11 mouse cellular contexts compared by ENCODE assay signal in the genomic region with DNA sequence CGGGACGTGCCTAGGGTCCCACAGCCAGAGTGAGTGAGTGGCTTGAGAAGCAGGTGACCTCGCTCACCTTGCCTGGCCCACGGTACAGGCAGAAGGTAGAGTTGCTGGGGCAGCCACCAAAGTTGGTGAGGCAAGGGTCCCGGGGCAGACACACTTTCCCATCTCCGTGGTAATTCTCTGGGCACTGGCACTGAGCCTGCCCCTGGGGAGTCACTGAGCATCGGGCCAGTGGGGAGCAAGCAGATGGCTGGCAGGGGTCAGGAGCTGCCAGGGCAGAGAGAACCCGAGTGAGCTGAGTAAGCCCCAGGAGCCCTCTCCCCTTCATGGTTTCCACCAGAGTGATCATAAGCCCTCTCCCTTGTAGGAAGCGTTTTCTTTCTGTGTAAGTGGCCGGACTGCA.
"Had no signal": no experiment of that assay in that cellular context is flagged by ENCODE, and none has a peak within 500 bp of the region (broad histone marks: within the 10 kb centered on the region; RNA-seq: fewer than 3 reads in every experiment).

No protein-coding gene starts in this region.

- H3K27ac ChIP-seq: kidney, embryonic 15.5 days; left cerebral cortex, adult 2 months; midbrain, embryonic 13.5 days had no signal

- H3K27me3 ChIP-seq: kidney, embryonic 15.5 days; midbrain, embryonic 13.5 days had no signal

- DNase-seq: kidney, adult 2 months; kidney, postnatal 14 days; lung, adult 2 months; lung, postnatal 36 days; thymus, adult 18-20 months; thymus, postnatal 14 days had no signal

- H3K9ac ChIP-seq: kidney, embryonic 15.5 days; midbrain, embryonic 13.5 days had no signal

- H3K4me3 ChIP-seq: kidney, embryonic 15.5 days; left cerebral cortex, adult 2 months; midbrain, embryonic 13.5 days had no signal

- H3K4me2 ChIP-seq: kidney, embryonic 15.5 days; midbrain, embryonic 13.5 days had no signal

- ATAC-seq: intestine, embryonic 16.5 days; lung, postnatal 0 days; midbrain, embryonic 13.5 days had no signal

- H3K36me3 ChIP-seq: kidney, embryonic 15.5 days; midbrain, embryonic 13.5 days had no signal

- H3K9me3 ChIP-seq: kidney, embryonic 15.5 days; midbrain, embryonic 13.5 days had no signal
